ENCODE assay signal across 8 mouse cellular contexts in the genomic region with DNA sequence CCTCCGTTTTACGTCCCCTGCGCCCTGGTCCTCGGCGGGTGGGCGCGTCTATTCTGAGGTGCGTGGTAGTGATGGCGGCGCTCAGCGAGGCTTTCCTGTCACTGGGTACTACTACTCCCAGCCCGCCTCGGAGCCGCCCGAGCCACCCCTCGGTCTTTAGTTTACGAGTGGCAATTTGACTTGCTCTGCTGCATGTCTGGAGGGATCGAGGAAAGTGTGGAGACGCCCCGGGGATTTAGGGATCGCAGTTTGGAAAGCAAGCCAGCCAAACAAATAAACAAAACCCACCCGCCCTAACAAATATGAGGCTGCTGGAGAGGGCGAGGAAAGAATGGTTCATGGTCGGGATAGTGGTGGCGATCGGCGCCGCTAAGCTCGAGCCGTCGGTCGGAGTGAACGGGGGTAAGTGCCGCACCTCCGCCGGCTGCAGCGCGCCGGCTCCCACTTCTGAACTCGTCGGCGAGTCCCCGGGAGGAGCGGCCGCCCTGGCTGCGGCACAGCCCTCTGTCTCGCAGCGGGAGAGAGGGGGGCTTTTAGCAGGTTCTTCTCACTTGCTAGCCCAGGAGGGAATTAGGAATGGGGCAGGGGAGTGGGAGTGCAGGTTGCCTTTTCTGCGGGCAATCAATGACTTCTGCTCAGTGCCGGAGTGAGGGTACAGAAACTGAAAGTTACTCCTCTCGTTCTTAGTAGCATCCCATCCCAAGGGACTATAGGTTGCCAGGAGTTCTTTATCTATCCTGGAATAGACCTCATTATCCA. TPM values are rescaled to one million over a fixed set of nuclear protein-coding genes. Genes with fewer than 3 reads are reported as not detected.
DNase-seq lines count a peak whose midpoint lies in the region; ATAC-seq and TF ChIP-seq lines count a peak whose summit lies in the region.

A gene (plus strand): TSS at position 74 of the 759 bp plus-strand sequence.

- H3K27ac ChIP-seq in embryonic facial prominence, embryonic 13.5 days: peak within 1 kb of the TSS; percentile 98
- peak within 1 kb of the TSS; percentile 92 for H3K27ac ChIP-seq in heart, adult 2 months
- H3K27ac ChIP-seq in kidney, adult 2 months (ENCODE audit: insufficient read depth, low read depth, low read length): peak within 1 kb of the TSS; percentile 78
- H3K27ac ChIP-seq in limb, embryonic 14.5 days (replicated peaks; ENCODE audit: low read depth, low read length): peak within 1 kb of the TSS; percentile 92
- peak within 1 kb of the TSS; percentile 92 for H3K27ac ChIP-seq in midbrain, embryonic 16.5 days (ENCODE audit: low read length)
- H3K27ac ChIP-seq in spleen, adult 2 months (ENCODE audit: insufficient read depth, low read length): peak within 1 kb of the TSS; percentile 88

- TF ChIP-seq CTCF in heart, adult 2 months (IDR thresholded peaks at IDR 0.05): no peak
- no peak for TF ChIP-seq CTCF in kidney, adult 2 months (conservative IDR thresholded peaks at IDR 0.05; ENCODE audit: insufficient read depth, insufficient read length, low read depth, low read length)
- TF ChIP-seq CTCF in spleen, adult 2 months (IDR thresholded peaks at IDR 0.05; ENCODE audit: extremely low read depth, insufficient read depth, insufficient read length, insufficient replicate concordance): no peak

- H3K27me3 ChIP-seq in embryonic facial prominence, embryonic 13.5 days: no peaks in the 10 kb centered on the region
- no peaks in the 10 kb centered on the region for H3K27me3 ChIP-seq in heart, adult 2 months (ENCODE audit: control insufficient read depth, insufficient read depth, low read length)
- no peaks in the 10 kb centered on the region for H3K27me3 ChIP-seq in kidney, adult 2 months (replicated peaks; ENCODE audit: control insufficient read depth, insufficient read depth, low read length)
- no peaks in the 10 kb centered on the region for H3K27me3 ChIP-seq in limb, embryonic 14.5 days (ENCODE audit: control insufficient read depth, insufficient read depth, low read length)
- H3K27me3 ChIP-seq in midbrain, embryonic 16.5 days (ENCODE audit: control insufficient read depth, insufficient read depth, low read depth, low read length): no peaks in the 10 kb centered on the region
- no peaks in the 10 kb centered on the region for H3K27me3 ChIP-seq in spleen, adult 2 months (ENCODE audit: control insufficient read depth, insufficient read depth, low read length)

- H3K4me1 ChIP-seq in embryonic facial prominence, embryonic 13.5 days: peaks cover 14% of the 10 kb centered on the region
- H3K4me1 ChIP-seq in heart, adult 2 months (ENCODE audit: control insufficient read depth, insufficient read depth, low read length): peaks cover 8% of the 10 kb centered on the region
- H3K4me1 ChIP-seq in kidney, adult 2 months (ENCODE audit: control insufficient read depth, insufficient read depth, low read length): peaks cover 3% of the 10 kb centered on the region; the same call in 1 of the 2 replicates
- peaks cover 15% of the 10 kb centered on the region for H3K4me1 ChIP-seq in limb, embryonic 14.5 days (ENCODE audit: control insufficient read depth, insufficient read depth, low read length)
- peaks cover 17% of the 10 kb centered on the region for H3K4me1 ChIP-seq in midbrain, embryonic 16.5 days (ENCODE audit: control insufficient read depth, insufficient read depth, low read length)
- peaks cover 3% of the 10 kb centered on the region; the same call in 1 of the 2 replicates for H3K4me1 ChIP-seq in spleen, adult 2 months (ENCODE audit: control insufficient read depth, insufficient read depth, insufficient read length)

- intact Hi-C loops in heart, adult 2 months (cut with DNase I): loop anchor here (5.0 kb wide), 5 partner anchors 78 to 308 kb away; no protein-coding TSS in a partner anchor

- peaks cover 3% of the 10 kb centered on the region; the same call in 1 of the 2 replicates for H3K9me3 ChIP-seq in embryonic facial prominence, embryonic 13.5 days
- no peaks in the 10 kb centered on the region for H3K9me3 ChIP-seq in limb, embryonic 14.5 days (ENCODE audit: control insufficient read depth, low read length)
- H3K9me3 ChIP-seq in midbrain, embryonic 16.5 days (replicated peaks; ENCODE audit: control insufficient read depth, low read length, poor library complexity, severe bottlenecking): no peaks in the 10 kb centered on the region

- 0 out of 2 replicates have a peak, but pooled peaks have one; percentile 4 for TF ChIP-seq EP300 in heart, adult 2 months (IDR thresholded peaks at IDR 0.05; ENCODE audit: insufficient read depth, low read depth, low read length)

- WGBS in embryonic facial prominence, embryonic 13.5 days: under 1% methylated on average over 51 of the region's 51 CpGs
- WGBS in heart, adult 2 months: under 1% methylated on average over 51 of the region's 51 CpGs
- under 1% methylated on average over 51 of the region's 51 CpGs for WGBS in kidney, adult 2 months
- WGBS in limb, embryonic 14.5 days: under 1% methylated on average over 43 of the region's 51 CpGs
- WGBS in midbrain, embryonic 16.5 days: under 1% methylated on average over 49 of the region's 51 CpGs
- WGBS in spleen, adult 2 months: under 1% methylated on average over 51 of the region's 51 CpGs

- H3K9ac ChIP-seq in embryonic facial prominence, embryonic 13.5 days: peak within 1 kb of the TSS; percentile 98
- peak within 1 kb of the TSS; percentile 92 for H3K9ac ChIP-seq in heart, adult 2 months (ENCODE audit: low read depth, low read length)
- peak within 1 kb of the TSS; percentile 99 for H3K9ac ChIP-seq in limb, embryonic 14.5 days (ENCODE audit: low read depth, low read length, severe bottlenecking)
- H3K9ac ChIP-seq in midbrain, embryonic 16.5 days (ENCODE audit: low read depth, low read length): peak within 1 kb of the TSS; percentile 99

- peak within 1 kb of the TSS; percentile 85 for H3K4me2 ChIP-seq in embryonic facial prominence, embryonic 13.5 days
- peak within 1 kb of the TSS; percentile 82 for H3K4me2 ChIP-seq in limb, embryonic 14.5 days (replicated peaks; ENCODE audit: low read depth, low read length, severe bottlenecking)
- H3K4me2 ChIP-seq in midbrain, embryonic 16.5 days (ENCODE audit: low read length): peak within 1 kb of the TSS; percentile 93

- peak; percentile 45; the same call in 1 of the 2 replicates for TF ChIP-seq POLR2A in heart, adult 2 months (IDR thresholded peaks at IDR 0.05; ENCODE audit: insufficient read depth, low read depth, low read length)
- TF ChIP-seq POLR2A in kidney, adult 2 months (IDR thresholded peaks at IDR 0.05; ENCODE audit: low read depth, low read length): no peak
- no peak; the same call in 1 of the 2 replicates for TF ChIP-seq POLR2A in limb, embryonic 14.5 days (IDR thresholded peaks at IDR 0.05; ENCODE audit: borderline replicate concordance, extremely low read depth, insufficient read depth, insufficient read length)
- TF ChIP-seq POLR2A in spleen, adult 2 months (IDR thresholded peaks at IDR 0.05; ENCODE audit: low read depth, low read length): no peak

- H3K4me3 ChIP-seq in embryonic facial prominence, embryonic 13.5 days: peak within 1 kb of the TSS; percentile 89
- peak within 1 kb of the TSS; percentile 88 for H3K4me3 ChIP-seq in heart, adult 2 months
- peak within 1 kb of the TSS; percentile 85 for H3K4me3 ChIP-seq in kidney, adult 2 months (ENCODE audit: insufficient read depth, low read depth, low read length)
- H3K4me3 ChIP-seq in limb, embryonic 14.5 days (replicated peaks; ENCODE audit: low read length): peak within 1 kb of the TSS; percentile 93
- peak within 1 kb of the TSS; percentile 96 for H3K4me3 ChIP-seq in midbrain, embryonic 16.5 days (ENCODE audit: low read depth, low read length)
- peak within 1 kb of the TSS; percentile 94 for H3K4me3 ChIP-seq in spleen, adult 2 months (ENCODE audit: extremely low read depth, insufficient read depth, insufficient read length)

- H3K36me3 ChIP-seq in embryonic facial prominence, embryonic 13.5 days: peaks cover 22% of the 10 kb centered on the region
- H3K36me3 ChIP-seq in heart, adult 2 months (ENCODE audit: control insufficient read depth, insufficient read depth, low read length): peaks cover 6% of the 10 kb centered on the region; the same call in 1 of the 2 replicates
- no peaks in the 10 kb centered on the region for H3K36me3 ChIP-seq in kidney, adult 2 months (ENCODE audit: control insufficient read depth, insufficient read depth, low read length)
- peaks cover 14% of the 10 kb centered on the region for H3K36me3 ChIP-seq in limb, embryonic 14.5 days (ENCODE audit: control insufficient read depth, insufficient read depth, low read length)
- peaks cover 5% of the 10 kb centered on the region; the same call in 1 of the 2 replicates for H3K36me3 ChIP-seq in midbrain, embryonic 16.5 days (ENCODE audit: control insufficient read depth, insufficient read depth, low read length)
- no peaks in the 10 kb centered on the region for H3K36me3 ChIP-seq in spleen, adult 2 months (ENCODE audit: control insufficient read depth, insufficient read depth, low read length)

- peak; percentile 80 for DNase-seq in 3T3-L1 (ENCODE audit: low read depth, low spot score)
- peak; percentile 89 to 90 for DNase-seq in adrenal gland, postnatal 36 days
- DNase-seq in heart, adult 2 months: peak; percentile 86 to 89
- DNase-seq in kidney, adult 2 months: peak; percentile 87
- peak; percentile 88 for DNase-seq in limb, embryonic 14.5 days (ENCODE audit: low spot score)
- peak; percentile 61 to 74 for DNase-seq in spleen, adult 2 months (ENCODE audit: low read depth in 1 of 2, low spot score in 2 of 2)

- H3K79me2 ChIP-seq in heart, adult 2 months (replicated peaks; ENCODE audit: control insufficient read depth, insufficient read depth, low read length): no peaks in the 10 kb centered on the region

- peak; percentile 94 for ATAC-seq in embryonic facial prominence, embryonic 13.5 days (ENCODE audit: insufficient number of reproducible peaks, insufficient read depth, low FRiP score, low TSS enrichment, low read depth)
- peak; percentile 93 for ATAC-seq in limb, embryonic 14.5 days (ENCODE audit: low FRiP score, low read depth)
- ATAC-seq in midbrain, embryonic 16.5 days: peak; percentile 98

RNA-seq across cellular contexts. Expression of the gene that starts here (rescaled TPM):
- 10 to 100 TPM; 15.8 to 24.0 TPM for total RNA-seq in adrenal gland, postnatal 36 days (2021)
- 17.6 and 21.7 TPM in 2 replicates for polyA plus RNA-seq in embryonic facial prominence, embryonic 13.5 days (2015; fragmentation: Nextera tagmentation; extraction: Ambion mirVana)
- 1 to 10 TPM; 4.1 to 5.4 TPM for total RNA-seq in heart, adult 2 months (2021)
- 4.3 and 7.7 TPM in 2 replicates for polyA plus RNA-seq in heart, adult 2 months (2012; rRNA removed)
- polyA plus RNA-seq in kidney, adult 2 months (2012; rRNA removed): 6.9 and 8.1 TPM in 2 replicates
- 20.9 and 27.1 TPM in 2 replicates for polyA plus RNA-seq in limb, embryonic 14.5 days (2012; rRNA removed)
- 13.1 and 14.1 TPM in 2 replicates for polyA plus RNA-seq in limb, embryonic 14.5 days (2014; fragmentation: Nextera tagmentation; extraction: Ambion mirVana)
- polyA plus RNA-seq in midbrain, embryonic 16.5 days (2015; fragmentation: Nextera tagmentation; extraction: Ambion mirVana): 10.1 and 11.8 TPM in 2 replicates
- 10.1 and 10.7 TPM in 2 replicates for polyA plus RNA-seq in spleen, adult 2 months (2012; rRNA removed)

Comparison
In these comparisons a context has a peak if more than half of its experiments do, and no peak if none do; other contexts are left out.
1. Peak in every context shown above with its lines: DNase-seq, ATAC-seq, H3K4me3 ChIP-seq and H3K27ac ChIP-seq.